Mouse (Mus musculus): ENCODE results near the gene Drd2. TPM values are rescaled to one million over a fixed set of nuclear protein-coding genes. Genes with fewer than 3 reads are reported as not detected.

Gene Drd2
- total RNA-seq, 2 experiments from 2014 or later = 5.2 to 5.7 TPM

DNA sequence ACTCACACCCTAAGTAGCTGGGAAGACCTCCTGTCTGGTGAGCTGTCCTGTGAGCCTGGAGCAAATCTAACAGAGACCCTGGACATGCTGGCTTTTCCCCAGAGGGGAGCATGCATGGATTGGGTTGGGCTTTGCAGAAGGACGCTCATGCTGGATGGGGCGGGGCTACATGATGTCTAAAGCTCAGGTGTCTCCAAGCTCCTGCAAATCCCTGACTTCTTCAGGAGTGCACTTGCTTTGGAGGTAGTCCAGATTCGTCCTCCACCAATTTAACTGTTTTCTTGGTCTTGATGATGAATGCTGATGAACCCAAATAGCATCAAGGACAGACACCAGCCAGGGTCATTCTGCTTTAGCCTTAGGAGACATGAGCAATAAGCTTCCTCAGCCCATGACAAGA lies 110.1 kb downstream of the Drd2 start:
- DNase-seq = no peak
- intact Hi-C loops (cut with DNase I) = no loop called here

DNA sequence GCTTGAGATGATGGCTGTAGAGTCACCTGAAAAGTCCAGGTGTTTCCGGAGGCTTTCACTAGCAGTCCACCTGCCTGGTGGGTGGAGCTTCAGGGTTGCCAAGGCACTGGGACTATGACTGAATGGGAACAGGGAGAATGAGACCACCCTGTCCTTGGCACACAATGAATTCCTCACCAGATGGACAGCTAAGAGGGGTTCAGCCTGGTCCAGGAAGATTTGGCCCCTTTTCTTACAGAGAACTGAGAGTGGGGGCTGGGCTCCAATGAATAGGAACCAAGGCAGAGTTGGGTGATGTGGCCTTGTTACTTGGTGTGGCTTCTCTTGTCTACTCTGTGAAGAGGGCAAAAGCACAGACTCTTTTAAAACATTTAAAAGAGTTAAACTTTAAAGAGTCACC lies 112.0 kb downstream of the Drd2 start:
- intact Hi-C loops (cut with DNase I) = no loop called here
- no peak for DNase-seq

DNA sequence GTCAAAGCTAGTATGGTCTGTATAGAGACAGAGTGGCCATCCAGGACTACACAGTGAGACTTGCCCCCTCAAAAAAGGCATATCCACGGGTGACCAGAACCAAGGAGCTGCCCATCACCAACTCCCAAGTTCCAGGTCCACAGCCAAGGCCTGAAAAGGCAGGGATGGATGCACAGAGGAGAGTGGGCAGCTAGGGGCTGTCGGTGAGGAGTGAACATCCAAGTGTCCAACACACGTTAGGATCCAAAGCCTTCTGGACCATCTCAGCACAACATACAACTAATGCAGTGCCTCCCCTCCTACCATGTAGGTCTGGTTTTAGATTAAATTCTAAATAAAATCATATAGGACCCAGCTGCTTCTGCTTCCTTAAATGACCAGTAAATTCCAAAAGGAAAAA lies 115.7 kb downstream of the Drd2 start:
- intact Hi-C loops (cut with DNase I) = no loop called here
- DNase-seq = no peak

Other genes with a start within 250 kb of the Drd2 start
- gene Gm4894, start 90.1 kb upstream of the Drd2 start, total RNA-seq (2021) = not detected
- gene Ankk1, start 86.4 kb downstream of the Drd2 start, total RNA-seq (2021) = not detected
- gene Ttc12, start 145.6 kb downstream of the Drd2 start, total RNA-seq (2021) = 1 to 10 TPM; 2.6 to 2.8 TPM